Mouse (Mus musculus): ENCODE measurements around the gene Relt. TPM values are rescaled to one million over a fixed set of nuclear protein-coding genes. Genes with fewer than 3 reads are reported as not detected.

Gene Relt
- polyA plus RNA-seq, 1 experiment, result 6.2 TPM

Other genes starting within 250 kb of the Relt start
- gene Plekhb1, start 201.0 kb downstream of the Relt start, polyA plus RNA-seq (2012; rRNA removed), result 27.1 and 35.8 TPM in 2 replicates
- 58.8 and 64.3 TPM in 2 replicates for gene Fam168a, start 156.8 kb downstream of the Relt start, polyA plus RNA-seq (2012; rRNA removed)
- 20.0 and 21.9 TPM in 2 replicates for gene Arhgef17, start 68.7 kb upstream of the Relt start, polyA plus RNA-seq (2012; rRNA removed)
- gene P2ry6, start 111.2 kb upstream of the Relt start, polyA plus RNA-seq (2012; rRNA removed), result 17.3 and 18.2 TPM in 2 replicates
- gene P2ry2, start 149.4 kb upstream of the Relt start, polyA plus RNA-seq (2012; rRNA removed), result 6.6 and 9.1 TPM in 2 replicates
- gene Fchsd2, start 229.4 kb upstream of the Relt start, polyA plus RNA-seq (2012; rRNA removed), result 4.5 and 4.6 TPM in 2 replicates